Mouse (Mus musculus) midbrain, embryonic 14.5 days (tissue): ENCODE data around the gene Naglu. TPM values are rescaled to one million over a fixed set of nuclear protein-coding genes. Genes with fewer than 3 reads are reported as not detected.

Source experiments
- ATAC-seq: fragments of 200-750 bp; cut with Nextera tagmentation; 2 replicates; pipeline ENCODE4 v1.8.0; 2017; ENCODE audit warnings: moderate number of reproducible peaks, moderate library complexity; ENCODE audit not compliant: low FRiP score, low TSS enrichment
- DNase-seq: peaks from one replicate; pipeline ENCODE4 v3.0.0-alpha.2; 2015
- H3K27ac ChIP-seq: fragments of 300-500 bp; sonication (generic); replicated peaks from 2 replicates; pipeline ENCODE4 v1.5.1; 2014; ENCODE audit warnings: mild to moderate bottlenecking, low read depth, low read length, moderate library complexity
- H3K27me3 ChIP-seq: fragments of 300-500 bp; sonication (generic); 2 replicates; pipeline ENCODE4 v1.6.1; 2014; ENCODE audit warnings: low read length, control low read depth, mixed read lengths; ENCODE audit not compliant: control insufficient read depth, insufficient read depth
- H3K36me3 ChIP-seq: fragments of 300-500 bp; sonication (generic); 2 replicates; pipeline ENCODE4 v1.6.1; 2014; ENCODE audit warnings: low read length, control low read depth; ENCODE audit not compliant: control insufficient read depth, insufficient read depth
- H3K4me1 ChIP-seq: fragments of 300-500 bp; sonication (generic); 2 replicates; pipeline ENCODE4 v1.6.1; 2014; ENCODE audit warnings: mild to moderate bottlenecking, antibody characterized with exemption, low read length, control low read depth; ENCODE audit not compliant: control insufficient read depth, insufficient read depth
- H3K4me2 ChIP-seq: fragments of 300-500 bp; sonication (generic); 2 replicates; pipeline ENCODE4 v1.6.1; 2014; ENCODE audit warnings: mild to moderate bottlenecking, low read length, moderate library complexity
- H3K4me3 ChIP-seq: fragments of 300-500 bp; sonication (generic); replicated peaks from 2 replicates; pipeline ENCODE4 v1.5.1; 2014; ENCODE audit warnings: low read depth, low read length
- H3K9ac ChIP-seq: fragments of 300-500 bp; sonication (generic); replicated peaks from 2 replicates; pipeline ENCODE4 v1.6.1; 2014; ENCODE audit warnings: mild to moderate bottlenecking, low read length, moderate library complexity
- H3K9me3 ChIP-seq: fragments of 300-500 bp; sonication (generic); 2 replicates; pipeline ENCODE4 v1.6.1; 2016; ENCODE audit warnings: low read length, control low read depth, mixed read lengths; ENCODE audit not compliant: control insufficient read depth
- WGBS: fragments of 180-500 bp; shearing (Covaris S2); extraction: QIAGEN DNeasy Blood & Tissue Kit; methylation state at CpG from one replicate; pipeline ENCODE4 v1.1.7; 2014; 5-methylcytosine and 5-hydroxymethylcytosine counted together
- polyA plus RNA-seq: library from polyadenylated mRNA; unstranded; fragments of >200 nt; fragmentation: Nextera tagmentation; extraction: Ambion mirVana; gene quantifications from 2 replicates; pipeline ENCODE4 v1.2.1, GENCODE M21; 2014

Naglu gene
- polyA plus RNA-seq, 1 experiment from 2014 or later = 9.5 TPM

DNA sequence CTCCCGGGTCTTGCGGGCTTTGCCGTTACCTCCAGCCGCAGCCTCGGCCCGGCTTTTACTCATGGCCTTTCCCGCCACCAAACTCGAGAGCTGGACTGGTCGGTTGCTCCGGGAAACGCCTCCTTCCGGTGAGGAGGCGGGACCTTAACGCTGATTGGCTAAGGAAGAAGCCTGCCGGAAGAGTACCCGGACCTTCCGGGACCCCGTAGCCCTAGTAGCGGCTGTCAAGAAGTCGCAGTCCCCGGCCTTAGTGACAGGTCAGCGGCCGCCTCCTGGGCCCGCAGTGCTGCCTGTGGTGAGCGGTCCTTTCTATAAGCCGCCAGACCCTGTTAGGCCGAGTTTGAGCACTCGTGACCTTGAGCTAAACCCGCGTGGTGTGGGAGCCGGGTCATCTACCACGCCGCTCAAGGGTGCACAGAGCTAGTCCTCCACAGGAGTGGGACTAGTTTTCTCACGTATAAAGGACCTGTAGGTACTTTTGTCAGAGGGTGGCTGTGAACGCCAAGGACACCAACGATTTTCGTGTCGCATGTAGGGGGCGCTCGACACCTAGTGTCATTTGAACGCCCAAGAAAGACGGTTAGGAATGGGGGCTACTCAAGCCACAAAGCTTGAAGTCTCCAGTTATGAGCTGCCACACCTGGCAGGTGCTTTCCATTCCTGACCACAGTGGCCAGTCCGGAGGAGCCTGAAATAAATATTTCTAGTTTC is 25.7 kb downstream of the Naglu start, which contains the start of gene Psmc3ip:
Psmc3ip (minus strand) TSS at position 123 of the 711 bp plus-strand sequence.
- H3K9me3 ChIP-seq = no peaks in the 10 kb centered on the region
- peak within 1 kb of the TSS; percentile 72 for H3K4me3 ChIP-seq
- 0 out of 2 replicates have a peak, but pooled peaks cover 8% of the 10 kb centered on the region for H3K4me1 ChIP-seq
- under 1% methylated on average over 43 of the region's 43 CpGs for WGBS
- H3K27me3 ChIP-seq = no peaks in the 10 kb centered on the region
- peaks cover 75% of the 10 kb centered on the region for H3K36me3 ChIP-seq
- H3K4me2 ChIP-seq = peak within 1 kb of the TSS; percentile 92
- peak within 1 kb of the TSS; percentile 84 for H3K27ac ChIP-seq
- DNase-seq (peak; percentile 97), ATAC-seq (peak; percentile 96)
- peak within 1 kb of the TSS; percentile 65 for H3K9ac ChIP-seq

DNA sequence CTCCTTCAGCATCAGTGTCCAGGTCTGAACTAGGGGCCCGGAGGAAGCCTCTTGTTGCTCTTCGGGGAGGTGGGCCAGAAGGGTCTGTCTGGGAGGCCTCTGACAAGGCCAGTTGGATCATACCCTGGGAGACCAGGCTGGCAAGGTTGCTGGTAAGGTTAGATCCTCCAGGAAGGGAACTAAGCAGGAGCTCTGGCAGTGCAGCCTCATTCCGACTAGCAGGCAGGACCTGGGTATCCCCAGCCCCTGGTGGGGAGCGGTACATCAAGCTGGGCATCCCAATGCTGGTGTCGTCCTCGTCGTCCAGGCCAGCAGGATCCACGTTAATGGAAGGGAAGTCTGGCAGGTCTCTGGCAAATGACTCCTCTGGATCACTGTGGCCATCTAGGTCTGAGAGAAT is 28.4 kb downstream of the Naglu start:
- Histone ChIP-seq H3K27ac (no peak overlapping the region), H3K4me3 (no peak overlapping the region), H3K4me1 (0 out of 2 replicates have a peak, but pooled peaks cover 8% of the 10 kb centered on the region), H3K9me3 (no peaks in the 10 kb centered on the region), H3K36me3 (peaks cover 75% of the 10 kb centered on the region), H3K9ac (no peak overlapping the region), H3K27me3 (no peaks in the 10 kb centered on the region), H3K4me2 (no peak overlapping the region)
- DNase-seq (no peak), ATAC-seq (no peak)
- WGBS = 93% methylated on average over 8 of the region's 8 CpGs

DNA sequence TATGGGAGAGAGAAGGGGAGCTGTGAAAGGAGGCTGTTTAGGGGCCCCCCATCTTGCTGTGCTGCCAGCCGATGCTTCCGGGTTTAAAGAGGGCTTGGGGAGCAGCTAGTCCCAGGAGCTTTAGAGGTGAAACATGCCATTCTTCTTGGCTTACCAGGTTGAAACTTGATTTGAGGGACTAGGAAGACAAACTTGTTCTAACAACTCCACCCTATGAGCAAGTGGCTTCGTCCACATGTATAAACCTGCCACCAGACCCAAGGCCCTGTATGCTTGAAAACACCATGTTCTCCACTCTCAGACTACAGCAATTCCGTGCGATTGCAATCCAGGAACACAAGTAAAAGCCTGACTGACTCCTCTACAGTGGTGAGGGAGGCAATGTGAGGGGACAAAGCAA is 33.2 kb downstream of the Naglu start:
- H3K4me3 ChIP-seq = no peak overlapping the region
- WGBS = 94% methylated on average over 5 of the region's 5 CpGs
- H3K9me3 ChIP-seq = no peaks in the 10 kb centered on the region
- H3K36me3 ChIP-seq = peaks cover 71% of the 10 kb centered on the region
- no peak for DNase-seq
- no peak for ATAC-seq
- H3K9ac ChIP-seq = no peak overlapping the region
- no peak overlapping the region for H3K27ac ChIP-seq
- no peaks in the 10 kb centered on the region for H3K4me1 ChIP-seq
- H3K4me2 ChIP-seq = no peak overlapping the region
- no peaks in the 10 kb centered on the region for H3K27me3 ChIP-seq

DNA sequence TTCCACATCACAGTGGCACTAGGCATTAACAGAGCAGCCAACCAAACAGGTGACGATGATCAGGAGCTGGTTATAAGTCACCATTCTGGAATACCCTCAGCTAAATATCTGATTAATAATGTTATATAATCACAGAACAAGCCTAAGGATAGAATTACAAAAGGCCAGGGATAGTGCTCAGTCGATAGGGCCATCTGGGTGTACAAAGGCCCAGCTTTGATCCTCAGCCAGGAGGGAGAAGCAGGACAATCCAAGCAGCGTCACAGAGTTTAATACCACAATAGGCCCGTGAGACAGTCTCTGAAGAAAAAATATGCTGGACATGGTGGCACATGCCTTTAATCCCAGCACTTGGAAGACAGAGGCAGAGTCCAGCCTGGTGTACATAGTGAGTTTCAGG is 39.5 kb downstream of the Naglu start:
- no peak for DNase-seq
- H3K9ac ChIP-seq = no peak overlapping the region
- H3K36me3 ChIP-seq = peaks cover 9% of the 10 kb centered on the region
- 46% methylated on average over 4 of the region's 4 CpGs for WGBS
- H3K4me3 ChIP-seq = no peak overlapping the region
- no peaks in the 10 kb centered on the region for H3K27me3 ChIP-seq
- no peaks in the 10 kb centered on the region for H3K4me1 ChIP-seq
- no peak for ATAC-seq
- H3K9me3 ChIP-seq = no peaks in the 10 kb centered on the region
- no peak overlapping the region for H3K27ac ChIP-seq
- no peak overlapping the region for H3K4me2 ChIP-seq

DNA sequence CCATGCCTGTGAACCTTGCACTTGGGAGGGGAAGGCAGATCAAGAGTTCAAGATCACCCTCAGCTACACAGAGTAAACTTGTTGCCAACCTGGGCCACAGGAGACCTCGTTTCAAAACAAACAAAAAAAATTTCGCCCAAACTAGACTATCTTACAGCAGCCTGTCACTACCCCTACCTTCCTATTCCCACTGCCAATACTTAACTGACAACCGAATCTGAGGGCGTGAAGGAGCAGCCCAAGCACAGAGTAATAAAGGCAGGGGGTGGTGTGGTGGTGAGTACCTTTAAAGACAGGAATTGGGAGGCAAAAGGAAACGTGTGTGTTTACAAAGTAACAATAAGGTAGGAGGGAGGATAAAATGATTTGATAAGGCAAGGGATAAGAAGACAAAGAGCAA is 40.9 kb downstream of the Naglu start:
- H3K4me1 ChIP-seq = no peaks in the 10 kb centered on the region
- H3K27ac ChIP-seq = no peak overlapping the region
- no peaks in the 10 kb centered on the region for H3K27me3 ChIP-seq
- H3K4me3 ChIP-seq = no peak overlapping the region
- H3K9ac ChIP-seq = no peak overlapping the region
- no peaks in the 10 kb centered on the region for H3K36me3 ChIP-seq
- no peak overlapping the region for H3K4me2 ChIP-seq
- no peak for DNase-seq
- ATAC-seq = no peak
- 71% methylated on average over 5 of the region's 5 CpGs for whole genome bisulfite sequencing
- H3K9me3 ChIP-seq = no peaks in the 10 kb centered on the region

DNA sequence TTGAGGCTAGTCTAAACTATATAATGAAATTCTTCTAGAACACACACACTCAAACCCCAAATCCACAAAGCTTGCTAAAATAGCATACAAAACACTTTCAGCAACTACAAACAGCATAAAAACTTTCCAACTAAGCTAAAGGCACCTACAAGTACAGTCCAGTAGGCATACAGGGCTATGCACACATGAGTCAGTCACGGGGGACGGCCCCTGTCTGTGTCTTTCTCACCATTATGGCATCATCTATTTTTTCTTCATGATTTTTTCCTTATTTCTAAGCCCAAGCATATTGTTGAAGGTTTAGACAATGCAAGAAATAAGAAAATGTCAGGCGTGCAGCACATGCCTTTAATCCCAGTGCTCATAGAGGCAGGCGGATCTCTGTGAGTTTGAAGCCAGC is 41.4 kb downstream of the Naglu start:
- Histone ChIP-seq H3K4me1 (no peaks in the 10 kb centered on the region), H3K36me3 (no peaks in the 10 kb centered on the region), H3K27me3 (no peaks in the 10 kb centered on the region), H3K27ac (no peak overlapping the region), H3K4me3 (no peak overlapping the region), H3K9me3 (no peaks in the 10 kb centered on the region), H3K4me2 (no peak overlapping the region), H3K9ac (no peak overlapping the region)
- WGBS = 92% methylated on average over 4 of the region's 4 CpGs
- ATAC-seq (no peak), DNase-seq (no peak)

DNA sequence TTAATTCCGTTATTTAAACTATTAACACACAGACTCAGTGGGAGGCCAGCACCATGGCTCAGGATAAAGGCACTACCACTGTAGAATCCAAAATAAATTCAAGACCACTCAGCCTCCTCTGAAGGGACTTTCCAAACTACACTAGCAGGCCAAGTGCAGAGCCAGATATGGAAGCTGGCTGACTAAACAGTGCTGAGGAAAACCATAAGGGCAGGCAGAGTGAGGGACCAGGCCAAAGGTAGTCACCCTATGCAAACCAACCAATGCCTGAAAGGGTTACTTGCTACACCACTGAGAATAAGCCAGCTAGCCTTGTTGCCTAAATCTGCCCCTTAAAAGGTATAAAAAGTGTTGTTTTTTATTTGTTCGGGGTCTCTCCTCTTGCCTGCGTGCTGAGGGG is 42.4 kb downstream of the Naglu start:
- Histone ChIP-seq H3K9me3 (no peaks in the 10 kb centered on the region), H3K36me3 (0 out of 2 replicates have a peak, but pooled peaks cover 4% of the 10 kb centered on the region), H3K4me2 (no peak overlapping the region), H3K4me1 (no peaks in the 10 kb centered on the region), H3K27ac (no peak overlapping the region), H3K27me3 (no peaks in the 10 kb centered on the region), H3K4me3 (no peak overlapping the region), H3K9ac (no peak overlapping the region)
- DNase-seq (no peak), ATAC-seq (no peak)
- WGBS = 93% methylated on average over 3 of the region's 3 CpGs

DNA sequence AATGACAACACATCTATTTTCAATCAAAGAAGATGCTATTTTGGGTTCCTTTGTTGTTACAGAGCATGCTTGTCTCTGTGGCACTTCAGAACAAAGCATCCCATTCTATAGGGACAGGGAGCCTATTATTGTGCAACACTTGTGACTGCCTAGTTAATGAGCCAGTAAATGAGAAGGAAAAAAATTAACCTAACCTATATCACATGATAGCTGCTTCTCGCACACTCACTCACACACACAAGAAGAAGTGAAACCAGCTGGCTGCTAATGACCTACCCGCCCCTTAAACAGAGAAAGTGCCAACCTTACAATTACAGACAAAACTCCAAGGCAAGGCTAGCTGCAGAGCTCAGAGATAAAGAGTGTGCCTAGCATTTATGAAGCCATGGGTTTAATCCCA is 45.8 kb downstream of the Naglu start:
- WGBS = 80% methylated on average over 2 of the region's 2 CpGs
- Histone ChIP-seq H3K27ac (no peak overlapping the region), H3K4me3 (no peak overlapping the region), H3K27me3 (no peaks in the 10 kb centered on the region), H3K9ac (no peak overlapping the region), H3K4me2 (no peak overlapping the region), H3K36me3 (0 out of 2 replicates have a peak, but pooled peaks cover 5% of the 10 kb centered on the region), H3K9me3 (no peaks in the 10 kb centered on the region), H3K4me1 (peaks cover 13% of the 10 kb centered on the region)
- no peak for DNase-seq
- ATAC-seq = no peak

DNA sequence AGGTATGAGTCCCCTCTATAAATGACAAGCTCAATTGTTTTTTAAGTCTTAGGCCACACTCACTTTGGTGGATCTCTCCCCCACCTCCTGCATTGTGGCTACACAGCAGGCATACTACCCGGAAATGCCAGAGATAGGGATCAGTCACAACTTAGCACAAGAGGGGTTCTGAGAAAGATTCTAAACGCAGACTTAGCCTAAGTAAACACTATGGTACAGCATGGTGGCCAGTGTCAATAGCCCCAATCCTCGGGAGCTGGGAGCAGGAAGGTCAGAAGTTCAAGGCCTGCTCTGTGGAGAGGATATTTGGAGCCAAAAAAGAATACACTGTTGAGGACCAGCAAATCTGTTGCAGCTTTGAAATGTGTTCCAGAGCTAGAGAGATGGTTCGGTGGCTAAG is 48.3 kb downstream of the Naglu start:
- peak overlapping the region; percentile 88; the same call in 1 of the 2 replicates for H3K9ac ChIP-seq
- WGBS = 65% methylated on average over 4 of the region's 4 CpGs
- H3K4me2 ChIP-seq = peak overlapping the region; percentile 96
- no peaks in the 10 kb centered on the region for H3K27me3 ChIP-seq
- H3K4me1 ChIP-seq = peaks cover 20% of the 10 kb centered on the region
- ATAC-seq = no peak
- H3K9me3 ChIP-seq = no peaks in the 10 kb centered on the region
- no peak overlapping the region for H3K27ac ChIP-seq
- H3K4me3 ChIP-seq = peak overlapping the region; percentile 88
- H3K36me3 ChIP-seq = peaks cover 10% of the 10 kb centered on the region; the same call in 1 of the 2 replicates
- DNase-seq = no peak
